ENCODE assay signal across 9 mouse cellular contexts in the genomic region with DNA sequence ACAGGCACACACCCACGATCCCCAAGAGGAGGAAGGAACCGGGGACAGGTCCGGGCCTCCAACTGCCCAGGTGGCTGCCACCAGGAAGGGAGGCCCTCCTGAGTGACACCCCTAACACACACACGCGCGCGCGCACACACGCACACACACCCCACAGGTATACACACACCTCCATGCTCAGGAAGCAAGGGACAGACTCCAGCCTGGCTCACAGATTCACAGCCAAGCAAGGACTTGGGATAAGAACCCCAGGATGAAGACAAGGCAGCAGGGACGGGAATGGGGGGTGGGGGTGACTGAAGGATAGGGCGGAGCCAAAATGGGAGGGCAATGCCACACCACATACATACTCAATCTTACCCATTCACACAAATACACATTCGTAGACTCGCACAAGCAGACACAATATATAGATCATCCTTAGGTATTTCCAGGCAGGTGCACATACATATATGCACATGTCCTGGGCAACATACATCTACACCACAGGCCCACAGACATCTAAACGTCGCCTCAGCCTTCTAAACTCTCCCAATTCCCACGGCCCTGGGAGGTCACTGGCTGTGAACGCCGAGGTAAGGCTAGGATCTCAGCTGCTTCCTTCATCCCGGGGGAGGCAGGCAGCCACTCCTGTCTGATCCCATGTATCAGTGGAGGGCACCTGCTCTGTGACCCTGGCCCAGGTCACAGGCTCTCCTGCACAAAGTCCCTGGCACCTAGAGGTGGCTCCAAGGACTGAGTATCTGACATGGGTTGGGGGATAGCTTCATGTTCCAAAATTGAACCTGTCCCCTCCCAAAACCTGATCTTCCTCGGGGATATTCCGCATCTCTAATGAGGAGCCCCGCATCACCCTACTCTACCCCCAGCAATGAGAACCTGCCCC. TPM values are rescaled to one million over a fixed set of nuclear protein-coding genes. Genes with fewer than 3 reads are reported as not detected.
DNase-seq lines count a peak whose midpoint lies in the region; ATAC-seq lines count a peak whose summit lies in the region.
"Had no signal": no experiment of that assay in that cellular context is flagged by ENCODE, and none has a peak within 500 bp of the region (broad histone marks: within the 10 kb centered on the region; RNA-seq: fewer than 3 reads in every experiment).

No protein-coding gene starts in this region.

- H3K27ac ChIP-seq in heart, embryonic 13.5 days (replicated peaks), result no peak overlapping the region
- H3K27ac ChIP-seq in brown adipose tissue, adult 24 weeks (replicated peaks; ENCODE audit: low read depth, low read length), result no peak overlapping the region
- 0 out of 2 replicates have a peak overlapping the region, but pooled peaks have one; percentile 1 for H3K27ac ChIP-seq in forebrain, embryonic 15.5 days (replicated peaks)
- H3K27ac ChIP-seq in liver, embryonic 16.5 days (ENCODE audit: low read length), result no peak overlapping the region

- peak overlapping the region; percentile 81; the same call in 1 of the 2 replicates for H3K9ac ChIP-seq in heart, embryonic 13.5 days
- peak overlapping the region; percentile 62 for H3K9ac ChIP-seq in forebrain, embryonic 15.5 days (replicated peaks)
- no peak overlapping the region for H3K9ac ChIP-seq in liver, embryonic 16.5 days (ENCODE audit: low read depth, low read length)

- H3K27me3 ChIP-seq in heart, embryonic 13.5 days (replicated peaks), result peaks cover 85% of the 10 kb centered on the region
- H3K27me3 ChIP-seq in forebrain, embryonic 15.5 days, result no peaks in the 10 kb centered on the region
- H3K27me3 ChIP-seq in liver, embryonic 16.5 days (ENCODE audit: control insufficient read depth, insufficient read depth, low read depth, low read length), result peaks cover 20% of the 10 kb centered on the region

- ATAC-seq in heart, embryonic 13.5 days (ENCODE audit: extremely low read depth, insufficient number of reproducible peaks, low FRiP score, low TSS enrichment), result no peak
- peak; percentile 0; the same call in 1 of the 2 replicates for ATAC-seq in forebrain, embryonic 15.5 days (replicated peaks)
- no peak for ATAC-seq in liver, embryonic 16.5 days (ENCODE audit: low read depth)

- H3K4me3 ChIP-seq in heart, embryonic 13.5 days, result peak overlapping the region; percentile 61
- peak overlapping the region; percentile 55; the same call in 1 of the 2 replicates for H3K4me3 ChIP-seq in brown adipose tissue, adult 24 weeks (ENCODE audit: insufficient read depth, low read depth, low read length)
- H3K4me3 ChIP-seq in forebrain, embryonic 15.5 days, result peak overlapping the region; percentile 55
- H3K4me3 ChIP-seq in liver, embryonic 16.5 days (ENCODE audit: low read depth, low read length), result peak overlapping the region; percentile 32

- no peaks in the 10 kb centered on the region for H3K36me3 ChIP-seq in heart, embryonic 13.5 days
- no peaks in the 10 kb centered on the region for H3K36me3 ChIP-seq in forebrain, embryonic 15.5 days
- no peaks in the 10 kb centered on the region for H3K36me3 ChIP-seq in liver, embryonic 16.5 days (ENCODE audit: control insufficient read depth, insufficient read depth)

- no peak for DNase-seq in heart, postnatal 25 days (ENCODE audit: low spot score)
- no peak for DNase-seq in frontal cortex, postnatal 10 days (ENCODE audit: low spot score in 2 of 2)
- DNase-seq in thymus, postnatal 10 days (ENCODE audit: low spot score in 2 of 2), result no peak
- no peak for DNase-seq in natural killer cell, adult 2 months (ENCODE audit: low spot score in 2 of 2)

- peaks cover 13% of the 10 kb centered on the region for H3K4me1 ChIP-seq in heart, embryonic 13.5 days
- H3K4me1 ChIP-seq in brown adipose tissue, adult 24 weeks (ENCODE audit: control insufficient read depth, insufficient read depth, insufficient read length, low read length), result no peaks in the 10 kb centered on the region
- H3K4me1 ChIP-seq in forebrain, embryonic 15.5 days, result peaks cover 53% of the 10 kb centered on the region
- H3K4me1 ChIP-seq in liver, embryonic 16.5 days (ENCODE audit: control insufficient read depth, low read depth, low read length), result no peaks in the 10 kb centered on the region

- intact Hi-C loops in heart, postnatal 25 days (cut with DNase I), result loop anchor here (2.0 to 10.0 kb wide), 2 partner anchors 21 to 135 kb away; no protein-coding TSS in a partner anchor

- H3K4me2 ChIP-seq in heart, embryonic 13.5 days, result peak overlapping the region; percentile 81
- H3K4me2 ChIP-seq in forebrain, embryonic 15.5 days (replicated peaks), result peak overlapping the region; percentile 66
- peak overlapping the region; percentile 48 for H3K4me2 ChIP-seq in liver, embryonic 16.5 days (ENCODE audit: low read depth, low read length)

- 60% methylated on average over 22 of the region's 22 CpGs for WGBS in heart, embryonic 13.5 days
- WGBS in forebrain, embryonic 15.5 days, result 63% methylated on average over 22 of the region's 22 CpGs
- WGBS in liver, embryonic 16.5 days (ENCODE audit: insufficient replicate concordance), result 53% methylated on average over 22 of the region's 22 CpGs

- 0 out of 2 replicates have a peak, but pooled peaks cover 4% of the 10 kb centered on the region for H3K9me3 ChIP-seq in heart, embryonic 13.5 days
- H3K9me3 ChIP-seq in forebrain, embryonic 15.5 days, result no peaks in the 10 kb centered on the region
- no peaks in the 10 kb centered on the region for H3K9me3 ChIP-seq in liver, embryonic 16.5 days (replicated peaks; ENCODE audit: control insufficient read depth, low read length)

RNA-seq across cellular contexts. Expression of gene Sgsm1, which starts 0.9 kb away (rescaled TPM):
- 1.5 TPM in 2 replicates for polyA plus RNA-seq in heart, embryonic 13.5 days (2015; fragmentation: Nextera tagmentation; extraction: Ambion mirVana)
- 1 to 10 TPM in 1 of 2 experiments, under 1 TPM in 1; 0.52 to 1.1 TPM for total RNA-seq in heart, postnatal 25 days (2021)
- polyA plus RNA-seq in brown adipose tissue, adult 24 weeks (2012; ENCODE audit: insufficient read depth, insufficient read length, missing spikeins), result 0.33 and 0.59 TPM in 2 replicates
- 14.7 and 15.7 TPM in 2 replicates for polyA plus RNA-seq in forebrain, embryonic 15.5 days (2015; fragmentation: Nextera tagmentation; extraction: Ambion mirVana)
- polyA plus RNA-seq in liver, embryonic 16.5 days (2015; fragmentation: Nextera tagmentation; extraction: Ambion mirVana), result 1.6 and 2.0 TPM in 2 replicates

RNA-seq across cellular contexts. Expression of gene Aym1, which starts 47.4 kb away (rescaled TPM):
- polyA plus RNA-seq in heart, embryonic 13.5 days (2015; fragmentation: Nextera tagmentation; extraction: Ambion mirVana), result not detected in 2 replicates
- not detected for total RNA-seq in heart, postnatal 25 days (2021)
- polyA plus RNA-seq in brown adipose tissue, adult 24 weeks (2012; ENCODE audit: insufficient read depth, insufficient read length, missing spikeins), result not detected in 2 replicates
- polyA plus RNA-seq in forebrain, embryonic 15.5 days (2015; fragmentation: Nextera tagmentation; extraction: Ambion mirVana), result not detected in 2 replicates
- not detected in 2 replicates for polyA plus RNA-seq in liver, embryonic 16.5 days (2015; fragmentation: Nextera tagmentation; extraction: Ambion mirVana)
- polyA plus RNA-seq: large intestine, adult 2 months had no signal
